Mouse (Mus musculus): ENCODE results near the gene Xpo6. TPM values are rescaled to one million over a fixed set of nuclear protein-coding genes. Genes with fewer than 3 reads are reported as not detected.

Gene Xpo6
- 91.5 and 107 TPM in 2 replicates for polyA plus RNA-seq (2012; rRNA removed; ENCODE audit: low replicate concordance)

DNA sequence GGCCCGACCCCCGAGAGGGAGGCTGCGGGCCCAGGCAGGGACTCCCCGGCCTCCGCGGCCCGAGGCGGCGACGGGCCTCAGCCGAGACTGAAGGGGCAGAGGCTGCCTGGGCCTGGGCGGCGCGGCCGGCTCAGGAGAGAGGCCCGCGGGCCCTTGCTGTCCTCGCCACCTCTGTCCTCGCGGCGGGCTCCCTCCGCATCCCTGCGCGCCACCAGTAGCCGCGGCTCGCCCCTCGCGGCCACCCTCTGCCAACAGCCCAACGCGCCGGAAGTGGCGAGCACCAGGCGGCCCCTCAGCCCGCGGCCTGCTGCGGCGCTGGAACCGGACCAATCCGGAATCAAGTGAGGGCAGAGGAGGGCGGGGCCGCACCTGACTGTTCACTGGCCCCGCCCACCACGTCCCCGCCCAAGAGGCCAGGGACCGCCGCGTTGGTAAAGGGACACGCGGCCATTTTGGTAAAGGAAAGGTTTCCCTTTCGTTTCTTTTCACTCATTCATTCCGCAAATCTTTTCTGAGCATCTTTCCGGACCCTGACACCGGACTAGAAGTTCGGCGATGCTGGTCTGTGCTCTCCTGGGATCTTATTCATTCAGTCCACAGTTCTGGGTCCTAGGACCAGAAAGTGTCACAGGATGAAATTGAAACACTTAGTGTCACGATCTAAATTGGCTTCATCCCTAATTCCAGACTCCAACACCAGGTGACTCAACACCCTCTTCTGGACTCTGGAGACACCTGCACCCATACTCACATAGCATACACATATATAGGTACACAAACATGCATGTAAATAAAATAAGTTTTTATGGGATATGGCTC, at the start of gene Xpo6:
Gene Xpo6 (minus strand): TSS at position 324 of the 819 bp plus-strand sequence.

GRCm38 (mm10) chr7:126082286-126082741, 118.0 kb downstream of the Xpo6 start, which contains the start of gene Gsg1l:
TSS of gene Gsg1l (minus strand) at chr7:126082411.

Other genes with a start within 250 kb of the Xpo6 start
- gene Gsg1l, start 118.1 kb downstream of the Xpo6 start, polyA plus RNA-seq (2012; rRNA removed; ENCODE audit: low replicate concordance): 0.05 and 0.44 TPM in 2 replicates
- 10.7 and 27.3 TPM in 2 replicates for gene Sbk1, start 72.1 kb upstream of the Xpo6 start, polyA plus RNA-seq (2012; rRNA removed; ENCODE audit: low replicate concordance)
- gene Lat, start 169.1 kb upstream of the Xpo6 start, polyA plus RNA-seq (2012; rRNA removed; ENCODE audit: low replicate concordance): 6.4 and 19.6 TPM in 2 replicates
- 144 and 215 TPM in 2 replicates for gene Spns1, start 176.9 kb upstream of the Xpo6 start, polyA plus RNA-seq (2012; rRNA removed; ENCODE audit: low replicate concordance)
- 2.8 and 4.2 TPM in 2 replicates for gene Nfatc2ip, start 196.2 kb upstream of the Xpo6 start, polyA plus RNA-seq (2012; rRNA removed; ENCODE audit: low replicate concordance)
- 0.34 and 5.1 TPM in 2 replicates for gene Cd19, start 214.4 kb upstream of the Xpo6 start, polyA plus RNA-seq (2012; rRNA removed; ENCODE audit: low replicate concordance)
- 16.5 and 18.2 TPM in 2 replicates for gene Rabep2, start 228.3 kb upstream of the Xpo6 start, polyA plus RNA-seq (2012; rRNA removed; ENCODE audit: low replicate concordance)